Mouse (Mus musculus) testis, adult 2 months (tissue): Measurements from ENCODE around the gene Tmem267.

ENCODE experiments used
- CTCF ChIP-seq: fragments of 200-500 bp; IDR thresholded peaks from 2 replicates; pipeline ENCODE4 v1.5.1; 2012; ENCODE audit warnings: low read depth, mild to moderate bottlenecking, inconsistent platforms, low read length, moderate library complexity; ENCODE audit not compliant: control insufficient read depth, insufficient read depth, insufficient replicate concordance
- POLR2A ChIP-seq: fragments of 200-500 bp; IDR thresholded peaks from 2 replicates; pipeline ENCODE4 v1.6.1; 2012; ENCODE audit warnings: low read depth, mild to moderate bottlenecking, inconsistent platforms, low read length, moderate library complexity; ENCODE audit not compliant: control insufficient read depth

GRCm38 (mm10) chr13:119632156-119632548 lies 144.3 kb downstream of the Tmem267 start:
- TF ChIP-seq CTCF: no peak
- TF ChIP-seq POLR2A: no peak
